Mouse (Mus musculus) kidney, embryonic 16.5 days (tissue): ENCODE measurements at regions not wholly inside any gene's neighbourhood (a gene's known extent, or its start where the extent isn't known, plus 50 kb on each side); places are given as distances from the start of the nearest gene placed in this dataset.

Source experiments
- ATAC-seq: fragments of 200-750 bp; cut with Nextera tagmentation; 2 replicates; pipeline ENCODE4 v1.8.0; 2017; ENCODE audit warnings: moderate TSS enrichment; ENCODE audit not compliant: low FRiP score, low TSS enrichment
- H3K27ac ChIP-seq: fragments of 300-500 bp; sonication (generic); 2 replicates; pipeline ENCODE4 v1.5.1; 2014; ENCODE audit warnings: low read length
- H3K27me3 ChIP-seq: fragments of 300-500 bp; sonication (generic); 2 replicates; pipeline ENCODE4 v1.6.1; 2014; ENCODE audit warnings: low read length, control low read depth, mixed read lengths; ENCODE audit not compliant: insufficient read depth
- H3K36me3 ChIP-seq: fragments of 300-500 bp; sonication (generic); 2 replicates; pipeline ENCODE4 v1.6.1; 2014; ENCODE audit warnings: low read length, control low read depth, mixed read lengths; ENCODE audit not compliant: insufficient read depth
- H3K4me1 ChIP-seq: fragments of 300-500 bp; sonication (generic); 2 replicates; pipeline ENCODE4 v1.6.1; 2014; ENCODE audit warnings: low read length, control low read depth, mixed read lengths; ENCODE audit not compliant: insufficient read depth
- H3K4me2 ChIP-seq: fragments of 300-500 bp; sonication (generic); replicated peaks from 2 replicates; pipeline ENCODE4 v1.6.1; 2014; ENCODE audit warnings: low read depth, low read length
- H3K4me3 ChIP-seq: fragments of 300-500 bp; sonication (generic); 2 replicates; pipeline ENCODE4 v1.5.1; 2014; ENCODE audit warnings: mild to moderate bottlenecking, low read length
- H3K9ac ChIP-seq: fragments of 300-500 bp; sonication (generic); replicated peaks from 2 replicates; pipeline ENCODE4 v1.6.1; 2014; ENCODE audit warnings: low read length
- H3K9me3 ChIP-seq: fragments of 300-500 bp; sonication (generic); 2 replicates; pipeline ENCODE4 v1.6.1; 2016; ENCODE audit warnings: low read length, control low read depth
- WGBS: fragments of 180-500 bp; shearing (Covaris S2); extraction: QIAGEN DNeasy Blood & Tissue Kit; methylation state at CpG from one replicate; pipeline ENCODE4 v1.1.7; 2014; 5-methylcytosine and 5-hydroxymethylcytosine counted together

DNA sequence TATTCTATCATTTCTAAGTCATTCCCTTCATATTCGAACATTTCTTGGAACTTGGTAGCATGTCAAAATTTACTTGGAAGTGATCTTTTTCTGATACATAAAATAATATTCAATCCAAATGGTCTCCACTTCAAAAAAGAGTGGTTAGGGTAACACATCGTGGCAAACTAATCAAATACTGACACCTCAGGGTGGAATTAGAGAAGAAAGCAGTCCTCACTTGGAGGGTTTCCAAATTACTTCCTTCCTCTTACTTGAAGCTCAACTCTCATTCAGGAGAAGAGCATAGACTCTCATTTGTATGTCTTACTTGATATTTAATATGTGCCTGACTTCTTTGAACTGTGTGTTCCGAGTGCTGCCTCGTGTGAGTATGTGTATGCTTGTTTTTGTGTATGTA is 220.3 kb downstream of the Mex3b start:
- H3K27me3 ChIP-seq = no peaks in the 10 kb centered on the region
- H3K4me1 ChIP-seq = peaks cover 12% of the 10 kb centered on the region; the same call in 1 of the 2 replicates

DNA sequence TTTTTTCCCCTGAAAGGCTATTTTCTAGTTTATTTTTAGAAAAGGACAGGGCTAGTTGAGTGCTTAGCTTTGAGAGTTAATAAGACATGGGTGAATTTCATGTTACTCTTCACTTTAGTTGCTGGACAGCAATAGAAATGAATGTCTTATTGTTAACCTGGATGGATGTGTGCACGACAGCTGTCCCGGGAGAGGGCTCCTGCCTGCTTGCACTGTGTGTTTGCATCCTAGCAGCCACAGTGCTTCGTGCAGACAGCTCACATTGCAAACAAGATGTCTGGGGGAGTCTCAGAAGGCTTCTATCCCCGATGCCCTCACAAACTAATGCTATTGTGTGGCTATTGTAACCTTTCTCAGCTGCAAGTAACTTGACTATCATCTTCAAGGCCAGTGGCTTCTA is 221.0 kb downstream of the Mex3b start:
- Histone ChIP-seq H3K9ac (no peak overlapping the region; the same call in 1 of the 2 replicates), H3K36me3 (no peaks in the 10 kb centered on the region), H3K27ac (no peak overlapping the region), H3K4me2 (no peak overlapping the region), H3K27me3 (no peaks in the 10 kb centered on the region), H3K9me3 (no peaks in the 10 kb centered on the region), H3K4me1 (peaks cover 12% of the 10 kb centered on the region; the same call in 1 of the 2 replicates), H3K4me3 (no peak overlapping the region)
- WGBS = 24% methylated on average over 4 of the region's 4 CpGs
- no peak for ATAC-seq

More for the DNA sequence above, 220.3 kb downstream of the Mex3b start:
- Histone ChIP-seq H3K9me3 (no peaks in the 10 kb centered on the region), H3K9ac (no peak overlapping the region), H3K36me3 (no peaks in the 10 kb centered on the region), H3K27ac (no peak overlapping the region), H3K4me3 (no peak overlapping the region), H3K4me2 (no peak overlapping the region)
- WGBS = 61% methylated on average over 4 of the region's 4 CpGs
- ATAC-seq = no peak

DNA sequence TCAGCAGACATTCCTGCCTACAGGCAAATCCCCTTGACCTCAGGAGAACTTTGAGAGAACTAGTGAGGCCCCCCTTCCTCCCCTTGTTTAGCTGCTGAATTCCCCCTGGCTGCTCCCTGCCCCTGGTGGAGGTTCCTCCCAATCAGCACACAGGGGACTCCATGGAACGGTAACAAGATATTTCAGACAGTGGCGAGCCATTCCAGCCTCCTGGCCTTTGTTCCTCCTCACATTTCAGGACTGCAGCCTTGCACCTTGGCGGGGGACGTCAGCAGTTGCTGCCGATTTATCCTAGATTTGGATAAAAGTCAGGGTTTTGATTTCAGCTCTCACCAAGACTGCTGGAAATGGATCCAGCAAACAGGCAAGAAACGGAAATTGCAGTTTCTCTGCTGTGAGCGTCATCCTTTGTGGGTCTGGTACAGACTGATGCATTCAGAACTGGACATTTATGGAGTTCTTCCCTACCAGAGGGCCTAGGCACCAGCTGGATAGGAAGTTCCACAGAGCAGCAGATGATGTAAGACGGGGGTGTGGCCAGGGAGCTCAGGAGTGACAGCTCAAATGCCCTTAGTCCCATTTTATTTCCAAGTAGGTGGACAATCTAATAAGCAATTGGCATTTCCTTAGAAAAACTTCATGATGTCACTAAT is 222.3 kb downstream of the Mex3b start:
- 12% methylated on average over 8 of the region's 8 CpGs for WGBS
- Histone ChIP-seq H3K9ac (0 out of 2 replicates have a peak overlapping the region, but pooled peaks have one; percentile 14), H3K4me1 (peaks cover 17% of the 10 kb centered on the region; the same call in 1 of the 2 replicates), H3K4me2 (peak overlapping the region; percentile 28), H3K27me3 (no peaks in the 10 kb centered on the region), H3K9me3 (no peaks in the 10 kb centered on the region), H3K4me3 (peak overlapping the region; percentile 1; the same call in 1 of the 2 replicates), H3K27ac (peak overlapping the region; percentile 27), H3K36me3 (no peaks in the 10 kb centered on the region)
- peak; percentile 78 for ATAC-seq

DNA sequence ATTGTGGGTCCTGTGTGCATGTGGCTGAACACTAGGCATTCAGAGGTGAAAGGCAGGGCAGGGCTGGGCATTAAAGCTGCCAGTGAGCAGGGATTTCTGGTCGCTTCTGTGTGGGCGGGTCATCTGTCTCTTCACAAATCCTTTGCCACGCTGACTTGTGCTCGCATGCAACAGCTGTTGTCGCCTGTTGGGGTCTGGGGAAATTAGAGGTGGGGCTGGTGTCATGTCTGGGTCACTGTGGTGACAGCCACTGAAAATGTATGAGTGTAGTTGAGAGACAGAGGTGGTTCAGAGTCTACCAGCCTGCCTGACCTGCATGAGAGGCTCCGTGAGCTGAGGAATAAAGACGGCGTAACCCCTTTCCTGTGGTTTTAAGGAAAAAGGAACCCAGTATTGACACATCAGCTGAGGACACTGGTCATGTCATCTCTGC is 226.8 kb downstream of the Mex3b start:
- Histone ChIP-seq H3K9ac (no peak overlapping the region), H3K9me3 (no peaks in the 10 kb centered on the region), H3K27me3 (no peaks in the 10 kb centered on the region), H3K4me1 (peaks cover 14% of the 10 kb centered on the region; the same call in 1 of the 2 replicates), H3K27ac (no peak overlapping the region), H3K4me3 (no peak overlapping the region), H3K4me2 (no peak overlapping the region), H3K36me3 (no peaks in the 10 kb centered on the region)
- 27% methylated on average over 8 of the region's 8 CpGs for WGBS
- ATAC-seq = peak; percentile 62

DNA sequence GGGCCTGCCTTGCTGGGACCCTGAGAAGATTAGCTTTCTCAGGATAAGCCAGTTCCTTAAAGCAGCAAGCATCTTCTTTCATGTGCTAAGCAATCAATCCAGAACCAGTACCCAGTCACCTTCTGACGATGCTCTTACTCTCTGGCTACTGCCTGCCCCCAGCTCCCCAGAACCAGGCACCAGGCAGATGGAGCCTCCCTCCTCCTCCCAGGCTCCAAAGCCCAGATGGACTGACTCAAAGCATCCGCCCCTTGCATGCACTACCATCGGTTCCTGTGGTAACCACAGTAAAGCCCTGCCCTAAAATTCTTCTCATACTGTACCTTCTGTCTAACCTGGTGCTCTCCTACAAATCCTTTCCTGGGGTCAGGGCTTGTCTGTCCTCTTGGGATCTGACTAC is 227.8 kb downstream of the Mex3b start:
- Histone ChIP-seq H3K27me3 (no peaks in the 10 kb centered on the region), H3K9me3 (no peaks in the 10 kb centered on the region), H3K27ac (no peak overlapping the region), H3K4me3 (no peak overlapping the region), H3K9ac (no peak overlapping the region), H3K36me3 (no peaks in the 10 kb centered on the region), H3K4me1 (peaks cover 5% of the 10 kb centered on the region; the same call in 1 of the 2 replicates), H3K4me2 (no peak overlapping the region)
- ATAC-seq = no peak
- 47% methylated on average over 3 of the region's 3 CpGs for WGBS

DNA sequence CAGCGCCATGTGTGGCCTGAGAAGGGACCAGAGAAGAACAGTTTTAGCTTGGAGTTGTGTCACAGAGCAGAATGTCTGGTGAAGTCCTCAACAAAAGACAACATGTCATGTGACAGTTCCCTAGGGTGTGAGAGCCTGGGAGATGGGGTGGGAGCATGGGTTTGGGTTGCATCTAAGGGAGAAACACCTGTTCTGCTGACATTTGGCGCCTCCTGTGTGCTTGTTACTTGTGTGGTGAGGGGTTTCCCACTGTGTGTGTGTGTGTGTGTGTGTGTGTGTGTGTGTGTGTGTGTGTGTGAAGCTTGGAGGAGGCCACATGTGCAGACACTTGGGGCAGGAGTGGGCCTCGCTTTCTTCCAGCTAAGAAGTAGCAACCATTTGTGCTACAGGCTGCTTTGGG is 228.5 kb downstream of the Mex3b start:
- ATAC-seq = no peak
- WGBS = 90% methylated on average over 3 of the region's 3 CpGs
- H3K9me3 ChIP-seq = no peaks in the 10 kb centered on the region
- H3K4me3 ChIP-seq = no peak overlapping the region
- H3K27ac ChIP-seq = no peak overlapping the region
- H3K27me3 ChIP-seq = no peaks in the 10 kb centered on the region
- no peak overlapping the region for H3K9ac ChIP-seq
- H3K4me2 ChIP-seq = no peak overlapping the region
- H3K4me1 ChIP-seq = peaks cover 5% of the 10 kb centered on the region; the same call in 1 of the 2 replicates
- H3K36me3 ChIP-seq = no peaks in the 10 kb centered on the region

DNA sequence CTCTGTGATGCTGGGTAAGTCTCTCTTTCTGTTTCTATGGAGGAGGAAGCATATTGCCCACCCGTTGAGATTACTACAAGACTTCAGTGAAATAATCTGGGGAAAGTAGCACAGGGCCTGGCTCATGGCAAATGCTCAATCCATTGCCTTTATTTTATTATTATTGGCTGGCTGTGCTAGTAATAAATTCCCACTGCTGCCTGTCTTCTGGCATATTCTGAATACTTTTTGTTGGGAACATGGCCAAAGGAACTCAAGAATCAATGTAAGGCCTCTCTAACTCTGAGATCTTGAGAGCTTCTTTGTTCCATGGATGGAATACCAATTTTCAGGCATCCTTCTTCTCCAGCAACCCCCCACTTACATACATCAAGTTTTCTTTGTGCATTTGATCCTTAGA is 237.3 kb downstream of the Mex3b start:
- Histone ChIP-seq H3K4me3 (no peak overlapping the region), H3K27ac (no peak overlapping the region), H3K27me3 (no peaks in the 10 kb centered on the region), H3K4me1 (no peaks in the 10 kb centered on the region), H3K36me3 (no peaks in the 10 kb centered on the region), H3K9me3 (no peaks in the 10 kb centered on the region), H3K4me2 (no peak overlapping the region), H3K9ac (no peak overlapping the region)
- ATAC-seq = no peak
- WGBS = 59% methylated on average over 1 of the region's 1 CpGs

DNA sequence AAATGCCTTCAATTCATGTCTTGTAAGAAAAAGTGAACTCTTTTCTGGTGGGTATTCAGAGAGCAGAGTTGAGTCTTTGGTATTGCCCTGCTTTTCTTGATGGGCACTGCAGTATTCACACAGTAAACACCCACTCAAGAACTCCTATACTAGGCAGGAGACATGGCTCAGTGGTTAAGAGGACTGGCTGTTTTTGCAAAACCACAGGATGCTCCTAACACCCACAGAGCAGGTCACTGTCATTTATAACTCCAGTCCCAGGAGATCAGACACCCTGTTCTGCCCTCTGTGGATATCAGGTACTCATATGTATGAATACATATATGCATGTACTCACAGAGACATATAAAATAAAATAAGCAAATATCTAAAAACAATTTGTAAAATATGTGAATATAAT is 238.5 kb downstream of the Mex3b start:
- Histone ChIP-seq H3K4me3 (no peak overlapping the region), H3K9me3 (no peaks in the 10 kb centered on the region), H3K4me2 (no peak overlapping the region), H3K27me3 (no peaks in the 10 kb centered on the region), H3K4me1 (no peaks in the 10 kb centered on the region), H3K36me3 (no peaks in the 10 kb centered on the region), H3K27ac (no peak overlapping the region), H3K9ac (no peak overlapping the region)
- ATAC-seq = no peak

DNA sequence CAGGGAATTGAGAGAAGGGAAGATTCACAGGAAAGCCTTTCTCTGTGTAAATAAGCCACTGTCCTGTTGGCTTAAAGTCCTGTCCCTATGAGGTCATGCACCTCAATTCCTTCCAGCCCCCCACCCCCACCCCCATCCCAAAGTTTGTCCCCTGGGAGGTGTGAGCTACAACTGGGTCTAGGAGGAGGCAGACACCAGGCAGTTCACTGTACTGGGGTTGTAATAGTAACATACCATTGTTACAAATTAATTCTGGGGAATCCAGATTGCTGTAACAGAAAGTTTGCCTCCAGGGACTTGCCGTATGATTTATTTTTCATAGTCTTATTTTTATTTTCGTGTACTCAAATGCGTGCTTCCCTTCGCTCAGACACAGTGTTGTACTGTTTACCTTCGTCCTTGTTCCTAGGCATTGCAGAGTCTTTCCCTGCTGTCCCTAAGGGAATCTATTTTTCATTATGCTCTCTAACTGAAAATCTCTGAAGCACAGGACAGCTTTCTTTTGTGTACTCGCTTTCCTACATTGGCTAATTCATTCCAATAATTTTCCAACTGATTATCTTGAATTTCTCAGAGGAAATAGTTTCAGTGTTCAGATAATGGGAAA is 244.2 kb downstream of the Mex3b start:
- H3K9ac ChIP-seq = no peak overlapping the region
- no peaks in the 10 kb centered on the region for H3K9me3 ChIP-seq
- ATAC-seq = no peak
- no peak overlapping the region for H3K4me2 ChIP-seq
- H3K4me1 ChIP-seq = no peaks in the 10 kb centered on the region; the same call in 1 of the 2 replicates
- no peaks in the 10 kb centered on the region for H3K36me3 ChIP-seq
- H3K27me3 ChIP-seq = no peaks in the 10 kb centered on the region
- no peak overlapping the region for H3K27ac ChIP-seq
- H3K4me3 ChIP-seq = no peak overlapping the region
- 63% methylated on average over 6 of the region's 6 CpGs for WGBS

GRCm38 (mm10) chr7:83116487-83116886 is 249.4 kb downstream of the Mex3b start:
- Histone ChIP-seq H3K4me2 (no peak overlapping the region), H3K27ac (no peak overlapping the region), H3K4me1 (no peaks in the 10 kb centered on the region; the same call in 1 of the 2 replicates), H3K27me3 (no peaks in the 10 kb centered on the region), H3K9ac (no peak overlapping the region), H3K4me3 (no peak overlapping the region), H3K9me3 (no peaks in the 10 kb centered on the region), H3K36me3 (no peaks in the 10 kb centered on the region)
- no peak for ATAC-seq
- WGBS = 90% methylated on average over 1 of the region's 1 CpGs
